Comparison of ENCODE assay signal across 9 mouse cellular contexts in genomic region chr9:110994716-110995172, GRCm38 (mm10). TPM values are rescaled to one million over a fixed set of nuclear protein-coding genes. Genes with fewer than 3 reads are reported as not detected.
DNase-seq lines count a peak whose midpoint lies in the region; ATAC-seq lines count a peak whose summit lies in the region.
"Had no signal": no experiment of that assay in that cellular context is flagged by ENCODE, and none has a peak within 500 bp of the region (broad histone marks: within the 10 kb centered on the region; RNA-seq: fewer than 3 reads in every experiment).

No protein-coding gene starts in this region.

- no peaks in the 10 kb centered on the region for H3K9me3 ChIP-seq in embryonic facial prominence, embryonic 11.5 days (replicated peaks; ENCODE audit: control insufficient read depth, low read length)
- no peaks in the 10 kb centered on the region for H3K9me3 ChIP-seq in limb, embryonic 10.5 days (replicated peaks)
- H3K9me3 ChIP-seq in midbrain, embryonic 12.5 days, result no peaks in the 10 kb centered on the region

- peak overlapping the region; percentile 43 for H3K4me2 ChIP-seq in embryonic facial prominence, embryonic 11.5 days (ENCODE audit: low read depth, low read length)
- peak overlapping the region; percentile 51 for H3K4me2 ChIP-seq in midbrain, embryonic 12.5 days (replicated peaks)

- H3K36me3 ChIP-seq in embryonic facial prominence, embryonic 11.5 days (replicated peaks; ENCODE audit: control insufficient read depth, insufficient read depth, low read depth, low read length), result no peaks in the 10 kb centered on the region
- no peaks in the 10 kb centered on the region for H3K36me3 ChIP-seq in limb, embryonic 10.5 days
- no peaks in the 10 kb centered on the region for H3K36me3 ChIP-seq in midbrain, embryonic 12.5 days

- DNase-seq in ovary, adult 18-20 months (ENCODE audit: low spot score), result peak; percentile 64
- no peak for DNase-seq in ovary, postnatal 10 days (ENCODE audit: low spot score)
- DNase-seq in embryonic facial prominence, embryonic 11.5 days (ENCODE audit: low spot score), result peak; percentile 87
- peak; percentile 98 for DNase-seq in heart, adult 11 months
- peak; percentile 83 for DNase-seq in kidney, adult 18-20 months
- peak; percentile 89 for DNase-seq in limb, embryonic 10.5 days (ENCODE audit: low spot score)
- DNase-seq in spleen, adult 18-20 months, result peak; percentile 63 to 66

- H3K27ac ChIP-seq in embryonic facial prominence, embryonic 11.5 days (replicated peaks; ENCODE audit: low read depth, low read length), result no peak overlapping the region
- peak overlapping the region; percentile 70; the same call in 1 of the 2 replicates for H3K27ac ChIP-seq in limb, embryonic 10.5 days
- 0 out of 2 replicates have a peak overlapping the region, but pooled peaks have one; percentile 35 for H3K27ac ChIP-seq in midbrain, embryonic 12.5 days (replicated peaks)

- H3K4me1 ChIP-seq in embryonic facial prominence, embryonic 11.5 days (ENCODE audit: control insufficient read depth, insufficient read depth, low read length), result no peaks in the 10 kb centered on the region
- H3K4me1 ChIP-seq in limb, embryonic 10.5 days, result no peaks in the 10 kb centered on the region; the same call in 1 of the 2 replicates
- no peaks in the 10 kb centered on the region for H3K4me1 ChIP-seq in midbrain, embryonic 12.5 days

- H3K9ac ChIP-seq in embryonic facial prominence, embryonic 11.5 days (replicated peaks; ENCODE audit: low read length), result no peak overlapping the region
- H3K9ac ChIP-seq in midbrain, embryonic 12.5 days (replicated peaks), result no peak overlapping the region

- ATAC-seq in embryonic facial prominence, embryonic 11.5 days (replicated peaks; ENCODE audit: insufficient number of reproducible peaks, low FRiP score, low TSS enrichment, low read depth), result peak; percentile 58
- ATAC-seq in midbrain, embryonic 12.5 days (ENCODE audit: low FRiP score, low read depth), result peak; percentile 83

- H3K27me3 ChIP-seq in embryonic facial prominence, embryonic 11.5 days (ENCODE audit: control insufficient read depth, insufficient read depth, low read length), result no peaks in the 10 kb centered on the region
- no peaks in the 10 kb centered on the region for H3K27me3 ChIP-seq in limb, embryonic 10.5 days (ENCODE audit: low read depth, poor library complexity, severe bottlenecking)
- no peaks in the 10 kb centered on the region for H3K27me3 ChIP-seq in midbrain, embryonic 12.5 days

- H3K4me3 ChIP-seq in embryonic facial prominence, embryonic 11.5 days (ENCODE audit: low read depth, low read length), result peak overlapping the region; percentile 28
- peak overlapping the region; percentile 48 for H3K4me3 ChIP-seq in limb, embryonic 10.5 days
- H3K4me3 ChIP-seq in midbrain, embryonic 12.5 days, result peak overlapping the region; percentile 46

- 8% methylated on average over 13 of the region's 13 CpGs for WGBS in embryonic facial prominence, embryonic 11.5 days
- WGBS in limb, embryonic 10.5 days, result 9% methylated on average over 13 of the region's 13 CpGs
- WGBS in midbrain, embryonic 12.5 days, result 11% methylated on average over 13 of the region's 13 CpGs

RNA-seq across cellular contexts. Expression of gene Rtp3, which starts 4.4 kb away (rescaled TPM):
- polyA plus RNA-seq in embryonic facial prominence, embryonic 11.5 days (2014; fragmentation: Nextera tagmentation; extraction: Ambion mirVana), result 0.13 and 0.28 TPM in 2 replicates
- polyA plus RNA-seq in limb, embryonic 10.5 days (2016; fragmentation: Nextera tagmentation; extraction: Ambion mirVana), result 0.24 TPM in 1 of 2 replicates, not detected in the other
- not detected in 2 replicates for polyA plus RNA-seq in midbrain, embryonic 12.5 days (2016; fragmentation: Nextera tagmentation; extraction: Ambion mirVana)
- polyA plus RNA-seq: C2C12 had no signal

RNA-seq across cellular contexts. Expression of gene Ltf, which starts 24.3 kb away (rescaled TPM):
- 0.66 and 1.1 TPM in 2 replicates for polyA plus RNA-seq in embryonic facial prominence, embryonic 11.5 days (2014; fragmentation: Nextera tagmentation; extraction: Ambion mirVana)
- not detected in 2 replicates for polyA plus RNA-seq in limb, embryonic 10.5 days (2016; fragmentation: Nextera tagmentation; extraction: Ambion mirVana)
- 1.1 and 1.8 TPM in 2 replicates for polyA plus RNA-seq in midbrain, embryonic 12.5 days (2016; fragmentation: Nextera tagmentation; extraction: Ambion mirVana)
- polyA plus RNA-seq: C2C12 had no signal

RNA-seq across cellular contexts. Expression of gene Lrrc2, which starts 43.4 kb away (rescaled TPM):
- 0.20 and 0.74 TPM in 2 replicates for polyA plus RNA-seq in embryonic facial prominence, embryonic 11.5 days (2014; fragmentation: Nextera tagmentation; extraction: Ambion mirVana)
- 0.08 and 0.20 TPM in 2 replicates for polyA plus RNA-seq in limb, embryonic 10.5 days (2016; fragmentation: Nextera tagmentation; extraction: Ambion mirVana)
- polyA plus RNA-seq in midbrain, embryonic 12.5 days (2016; fragmentation: Nextera tagmentation; extraction: Ambion mirVana), result 0.35 TPM in 1 of 2 replicates, not detected in the other

RNA-seq across cellular contexts. Expression of gene Tdgf1, which starts 48.8 kb away (rescaled TPM):
- not detected in 2 replicates for polyA plus RNA-seq in embryonic facial prominence, embryonic 11.5 days (2014; fragmentation: Nextera tagmentation; extraction: Ambion mirVana)
- polyA plus RNA-seq in limb, embryonic 10.5 days (2016; fragmentation: Nextera tagmentation; extraction: Ambion mirVana), result not detected in 2 replicates
- polyA plus RNA-seq in midbrain, embryonic 12.5 days (2016; fragmentation: Nextera tagmentation; extraction: Ambion mirVana), result not detected in 2 replicates
- polyA plus RNA-seq: C2C12 had no signal
